Mouse (Mus musculus) skeletal muscle tissue, adult 2 months (tissue): ENCODE measurements at regions not wholly inside any gene's neighbourhood (a gene's known extent, or its start where the extent isn't known, plus 50 kb on each side); places are given as distances from the start of the nearest gene placed in this dataset.

Source experiments
- DNase-seq: peaks from one replicate; pipeline ENCODE4 v3.0.0-alpha.2; 2012; ENCODE audit warnings: low read depth, low spot score

DNA sequence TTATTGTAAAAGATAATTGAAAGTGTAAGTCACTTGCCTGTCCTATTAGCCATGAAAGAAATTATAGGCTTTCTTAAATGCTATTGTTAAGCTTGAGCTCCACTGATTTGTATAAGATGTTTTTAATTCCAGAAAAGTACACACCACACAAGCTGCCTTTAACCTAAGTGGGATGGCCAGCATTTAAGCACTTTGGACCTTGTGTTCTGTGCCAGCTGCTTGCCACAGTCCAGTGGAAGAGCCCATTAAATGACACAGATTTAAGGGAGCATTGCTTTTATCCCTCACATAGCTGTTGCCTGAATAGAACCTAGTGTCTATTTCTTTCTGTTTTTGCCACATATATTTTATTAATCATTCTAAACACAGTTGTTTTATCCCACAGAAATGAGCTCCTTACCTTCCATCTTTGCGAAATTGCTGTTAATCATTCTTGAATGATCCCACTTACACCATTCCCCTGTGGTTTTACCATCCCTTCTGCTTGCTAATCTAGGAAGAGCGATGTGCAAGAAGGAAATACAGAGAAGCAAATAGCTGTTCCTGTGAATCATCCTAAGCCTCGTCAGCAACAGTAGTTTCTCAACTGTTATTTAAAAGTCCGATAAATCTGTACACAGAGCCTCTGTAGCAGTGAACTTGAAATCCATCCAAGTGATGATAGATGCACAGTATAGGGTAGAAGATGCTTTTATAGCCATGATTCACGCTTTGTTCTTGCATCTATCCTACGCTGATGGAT is 57.9 kb upstream of the Samsn1 start:
- DNase-seq: no peak

DNA sequence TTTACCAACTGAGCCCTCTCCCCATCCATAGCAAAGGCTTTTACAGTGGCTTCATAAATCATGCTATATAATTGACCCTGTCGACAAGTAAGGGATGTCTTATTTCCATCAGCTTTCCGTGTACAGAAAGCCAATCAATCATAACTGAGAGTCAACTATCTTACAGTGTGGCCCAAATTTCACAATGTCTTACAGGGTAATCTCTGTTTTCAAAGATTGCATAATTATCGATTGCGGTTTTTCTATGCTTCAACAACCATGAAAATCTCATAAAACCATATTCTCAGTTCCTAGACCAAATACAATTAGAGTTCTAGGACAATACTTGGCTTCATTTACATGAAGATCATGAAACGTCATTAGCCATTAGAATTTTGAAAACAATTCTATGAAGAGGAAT is 56.1 kb upstream of the Samsn1 start:
- no peak for DNase-seq

DNA sequence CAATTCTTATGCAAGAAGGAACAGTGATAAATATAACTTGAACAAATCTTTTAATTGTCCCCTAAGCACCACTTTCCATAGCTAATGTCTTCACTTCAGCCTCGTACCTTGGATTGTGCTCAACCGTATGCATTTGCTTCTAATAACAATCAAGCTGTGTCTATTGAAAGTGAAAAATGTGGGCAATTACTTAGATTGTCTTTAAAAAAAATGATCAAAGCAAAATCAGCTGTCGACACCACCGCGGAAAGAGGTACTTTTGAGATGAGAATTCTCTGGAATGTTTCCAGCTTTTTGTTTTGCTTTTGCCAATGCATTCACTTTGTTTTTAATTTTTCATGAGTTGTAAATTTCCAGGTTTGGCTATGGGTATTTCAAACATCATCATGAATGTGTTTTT is 54.1 kb upstream of the Samsn1 start:
- DNase-seq: no peak
